Mouse (Mus musculus): ENCODE data around the gene Icam5.

DNA sequence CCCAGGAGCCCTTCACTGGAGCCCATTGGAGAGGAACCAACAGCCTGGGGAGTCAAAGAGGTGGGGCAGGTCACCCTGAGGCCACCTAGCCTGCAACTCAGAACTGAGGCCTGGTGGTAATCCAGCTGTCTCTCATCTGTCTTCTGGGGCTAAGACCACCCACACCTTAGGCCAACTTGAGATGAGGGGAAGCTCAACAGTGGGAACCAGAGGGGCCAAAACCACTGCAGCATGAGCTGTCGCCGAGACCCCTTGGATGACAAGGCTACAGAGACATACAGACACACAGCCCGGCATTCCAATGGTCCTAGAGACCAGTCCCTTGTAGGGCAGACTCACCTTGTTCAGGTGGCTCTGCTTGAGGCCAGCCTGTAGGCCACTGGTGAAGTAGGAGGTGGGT, 43.8 kb downstream of the Icam5 start:
- TF ChIP-seq CTCF (IDR thresholded peaks at IDR 0.05; ENCODE audit: low read depth, low read length) = no peak
- TF ChIP-seq GATA1 (IDR thresholded peaks at IDR 0.05; ENCODE audit: borderline replicate concordance, low read length) = no peak

Measured in G1E (cell line).